Mouse (Mus musculus): ENCODE data around the gene Thsd4. TPM values are rescaled to one million over a fixed set of nuclear protein-coding genes. Genes with fewer than 3 reads are reported as not detected.
"Not testable (repeated sequence)": the region's sequence is repeated elsewhere in the genome, so short reads cannot be mapped to it uniquely, and the experiment has no call there.

Thsd4 gene
- total RNA-seq, 2 experiments from 2014 or later, result not detected

- ATAC-seq (replicated peaks; ENCODE audit: low FRiP score, poor library complexity, severe bottlenecking), result no peak
Measured at GRCm38 (mm10) chr9:60182371-60182770, 339.5 kb downstream of the Thsd4 start.

- no peak for ATAC-seq (replicated peaks; ENCODE audit: low FRiP score, poor library complexity, severe bottlenecking)
Measured at GRCm38 (mm10) chr9:60180936-60181335, 340.9 kb downstream of the Thsd4 start.

GRCm38 (mm10) chr9:60180114-60180513 lies 341.7 kb downstream of the Thsd4 start:
- no peak for ATAC-seq (replicated peaks; ENCODE audit: low FRiP score, poor library complexity, severe bottlenecking)

- no peak for ATAC-seq (replicated peaks; ENCODE audit: low FRiP score, poor library complexity, severe bottlenecking)
Measured at GRCm38 (mm10) chr9:60176311-60176710, 345.5 kb downstream of the Thsd4 start.

GRCm38 (mm10) chr9:60172459-60173060 lies 349.3 kb downstream of the Thsd4 start:
- not testable (repeated sequence) for ATAC-seq (replicated peaks; ENCODE audit: low FRiP score, poor library complexity, severe bottlenecking)

GRCm38 (mm10) chr9:60166990-60167389 lies 354.9 kb downstream of the Thsd4 start:
- ATAC-seq (replicated peaks; ENCODE audit: low FRiP score, poor library complexity, severe bottlenecking), result no peak

- no peak for ATAC-seq (replicated peaks; ENCODE audit: low FRiP score, poor library complexity, severe bottlenecking)
Measured at GRCm38 (mm10) chr9:60160855-60161254, 361.0 kb downstream of the Thsd4 start.

GRCm38 (mm10) chr9:60160194-60160593 lies 361.7 kb downstream of the Thsd4 start:
- ATAC-seq (replicated peaks; ENCODE audit: low FRiP score, poor library complexity, severe bottlenecking), result no peak

GRCm38 (mm10) chr9:60152990-60153389 lies 368.9 kb downstream of the Thsd4 start:
- ATAC-seq (replicated peaks; ENCODE audit: low FRiP score, poor library complexity, severe bottlenecking), result no peak

GRCm38 (mm10) chr9:60151897-60152627 lies 369.8 kb downstream of the Thsd4 start:
- no peak for ATAC-seq (replicated peaks; ENCODE audit: low FRiP score, poor library complexity, severe bottlenecking)

- ATAC-seq (replicated peaks; ENCODE audit: low FRiP score, poor library complexity, severe bottlenecking), result no peak
Measured at GRCm38 (mm10) chr9:60150511-60150910, 371.3 kb downstream of the Thsd4 start.

GRCm38 (mm10) chr9:60148988-60149387 lies 372.9 kb downstream of the Thsd4 start:
- no peak for ATAC-seq (replicated peaks; ENCODE audit: low FRiP score, poor library complexity, severe bottlenecking)

- no peak for ATAC-seq (replicated peaks; ENCODE audit: low FRiP score, poor library complexity, severe bottlenecking)
Measured at GRCm38 (mm10) chr9:60147401-60147800, 374.4 kb downstream of the Thsd4 start.

- ATAC-seq (replicated peaks; ENCODE audit: low FRiP score, poor library complexity, severe bottlenecking), result no peak
Measured at GRCm38 (mm10) chr9:60143816-60144215, 378.0 kb downstream of the Thsd4 start.

GRCm38 (mm10) chr9:60141081-60141514 lies 380.7 kb downstream of the Thsd4 start:
- ATAC-seq (replicated peaks; ENCODE audit: low FRiP score, poor library complexity, severe bottlenecking), result no peak

GRCm38 (mm10) chr9:60140411-60140810 lies 381.4 kb downstream of the Thsd4 start:
- ATAC-seq (replicated peaks; ENCODE audit: low FRiP score, poor library complexity, severe bottlenecking), result no peak

GRCm38 (mm10) chr9:60139446-60139845 lies 382.4 kb downstream of the Thsd4 start:
- ATAC-seq (replicated peaks; ENCODE audit: low FRiP score, poor library complexity, severe bottlenecking), result 0 out of 2 replicates have a peak, but pooled peaks have one; percentile 25

GRCm38 (mm10) chr9:60129235-60129991 lies 392.4 kb downstream of the Thsd4 start:
- no peak for ATAC-seq (replicated peaks; ENCODE audit: low FRiP score, poor library complexity, severe bottlenecking)

- no peak for ATAC-seq (replicated peaks; ENCODE audit: low FRiP score, poor library complexity, severe bottlenecking)
Measured at GRCm38 (mm10) chr9:60126961-60127360, 394.9 kb downstream of the Thsd4 start.

- ATAC-seq (replicated peaks; ENCODE audit: low FRiP score, poor library complexity, severe bottlenecking), result no peak
Measured at GRCm38 (mm10) chr9:60124102-60124501, 397.7 kb downstream of the Thsd4 start.

GRCm38 (mm10) chr9:60123066-60123465 lies 398.8 kb downstream of the Thsd4 start:
- no peak for ATAC-seq (replicated peaks; ENCODE audit: low FRiP score, poor library complexity, severe bottlenecking)
